Mouse (Mus musculus): ENCODE results near the gene Fam120a.

- TF ChIP-seq POLR2A (IDR thresholded peaks at IDR 0.05; ENCODE audit: control insufficient read depth, extremely low read depth, insufficient read depth, low read length, poor library complexity) (no peak), CTCF (IDR thresholded peaks at IDR 0.05; ENCODE audit: borderline replicate concordance, control insufficient read depth, extremely low read depth, insufficient read depth, low read length, poor library complexity) (no peak)
Measured at GRCm38 (mm10) chr13:48864673-48865356, 103.0 kb downstream of the Fam120a start.
